In the genomic region with DNA sequence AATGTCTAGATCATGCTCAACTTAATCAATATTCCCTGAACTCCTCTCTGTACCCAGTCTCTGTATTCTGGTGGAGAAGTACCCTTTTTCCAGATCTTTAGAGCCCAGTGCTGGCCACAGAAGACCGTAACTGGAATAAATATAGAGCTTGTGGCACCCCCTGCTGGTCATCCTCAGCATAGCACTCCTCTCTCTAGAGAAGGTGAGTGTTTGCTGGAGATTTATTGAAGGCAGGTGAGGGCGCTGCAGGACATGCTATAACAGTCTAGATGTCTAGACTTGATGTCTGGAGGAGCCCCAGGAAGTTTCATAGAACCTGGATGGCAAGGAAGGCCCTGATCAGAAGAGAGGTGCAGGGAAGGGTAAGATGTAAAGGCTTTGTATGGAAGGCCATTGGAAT, we compare ENCODE assay signal across 7 mouse cellular contexts. TPM values are rescaled to one million over a fixed set of nuclear protein-coding genes. Genes with fewer than 3 reads are reported as not detected.
DNase-seq lines count a peak whose midpoint lies in the region; TF ChIP-seq lines count a peak whose summit lies in the region.

No protein-coding gene starts in this region.

- peaks cover 30% of the 10 kb centered on the region for H3K4me1 ChIP-seq in embryonic facial prominence, embryonic 10.5 days
- peaks cover 76% of the 10 kb centered on the region for H3K4me1 ChIP-seq in megakaryocyte, embryonic 14.5 days
- peaks cover 3% of the 10 kb centered on the region; the same call in 1 of the 2 replicates for H3K4me1 ChIP-seq in spleen, adult 2 months (ENCODE audit: control insufficient read depth, insufficient read depth, insufficient read length)

- intact Hi-C loops in heart, postnatal 36 days (cut with DNase I): loop anchor here (2.0 to 5.0 kb wide), 2 partner anchors 57 to 97 kb away; no protein-coding TSS in a partner anchor

- 9% methylated on average over 2 of the region's 2 CpGs for WGBS in embryonic facial prominence, embryonic 10.5 days
- 3% methylated on average over 2 of the region's 2 CpGs for WGBS in spleen, adult 2 months

- H3K9me3 ChIP-seq in embryonic facial prominence, embryonic 10.5 days: no peaks in the 10 kb centered on the region
- H3K9me3 ChIP-seq in megakaryocyte, embryonic 14.5 days: no peaks in the 10 kb centered on the region

- H3K36me3 ChIP-seq in embryonic facial prominence, embryonic 10.5 days (replicated peaks): no peaks in the 10 kb centered on the region
- no peaks in the 10 kb centered on the region for H3K36me3 ChIP-seq in megakaryocyte, embryonic 14.5 days (replicated peaks; ENCODE audit: low read length)
- H3K36me3 ChIP-seq in spleen, adult 2 months (ENCODE audit: control insufficient read depth, insufficient read depth, low read length): no peaks in the 10 kb centered on the region

- H3K27me3 ChIP-seq in embryonic facial prominence, embryonic 10.5 days (replicated peaks; ENCODE audit: low read depth, poor library complexity, severe bottlenecking): no peaks in the 10 kb centered on the region
- no peaks in the 10 kb centered on the region for H3K27me3 ChIP-seq in megakaryocyte, embryonic 14.5 days (replicated peaks)
- no peaks in the 10 kb centered on the region for H3K27me3 ChIP-seq in spleen, adult 2 months (ENCODE audit: control insufficient read depth, insufficient read depth, low read length)

- TF ChIP-seq CTCF in spleen, adult 2 months (IDR thresholded peaks at IDR 0.05; ENCODE audit: extremely low read depth, insufficient read depth, insufficient read length, insufficient replicate concordance): peak; percentile 82; the same call in 1 of the 2 replicates

- TF ChIP-seq POLR2A in spleen, adult 2 months (IDR thresholded peaks at IDR 0.05; ENCODE audit: low read depth, low read length): no peak

- H3K27ac ChIP-seq in embryonic facial prominence, embryonic 10.5 days (replicated peaks): no peak overlapping the region; the same call in 1 of the 2 replicates
- H3K27ac ChIP-seq in spleen, adult 2 months (ENCODE audit: insufficient read depth, low read length): no peak overlapping the region

- peak; percentile 74 for DNase-seq in MEL-GATA-1-ER (ENCODE audit: extremely low read depth, low read depth)
- peak; percentile 84 for DNase-seq in adrenal gland, postnatal 25 days
- DNase-seq in embryonic facial prominence, embryonic 10.5 days (ENCODE audit: low spot score): peak; percentile 87
- peak; percentile 85 to 92 for DNase-seq in heart, postnatal 36 days
- peak; percentile 90 for DNase-seq in left cerebral cortex, adult 11 months (ENCODE audit: low spot score)
- DNase-seq in spleen, adult 2 months (ENCODE audit: low read depth in 1 of 2, low spot score in 2 of 2): peak; percentile 74 to 87

- H3K4me3 ChIP-seq in embryonic facial prominence, embryonic 10.5 days: no peak overlapping the region
- H3K4me3 ChIP-seq in megakaryocyte, embryonic 14.5 days (replicated peaks): peak overlapping the region; percentile 3
- no peak overlapping the region for H3K4me3 ChIP-seq in spleen, adult 2 months (ENCODE audit: extremely low read depth, insufficient read depth, insufficient read length)

RNA-seq across cellular contexts. Expression of a gene that starts 16.8 kb away (rescaled TPM):
- 112 and 128 TPM in 2 replicates for total RNA-seq in adrenal gland, postnatal 25 days (2021)
- polyA plus RNA-seq in embryonic facial prominence, embryonic 10.5 days (2016; fragmentation: Nextera tagmentation; extraction: Ambion mirVana): 60.0 and 69.9 TPM in 2 replicates
- 10 to 100 TPM; 75.5 to 80.0 TPM for total RNA-seq in heart, postnatal 36 days (2021)
- 20.7 and 115 TPM in 2 replicates for polyA plus RNA-seq in megakaryocyte, embryonic 14.5 days (2012; ENCODE audit: insufficient read depth, low replicate concordance)
- 35.1 and 46.5 TPM in 2 replicates for polyA plus RNA-seq in spleen, adult 2 months (2012; rRNA removed)

RNA-seq across cellular contexts. Expression of a gene that starts 38.7 kb away (rescaled TPM):
- total RNA-seq in adrenal gland, postnatal 25 days (2021): 6.9 TPM in 2 replicates
- 4.7 and 5.7 TPM in 2 replicates for polyA plus RNA-seq in embryonic facial prominence, embryonic 10.5 days (2016; fragmentation: Nextera tagmentation; extraction: Ambion mirVana)
- total RNA-seq in heart, postnatal 36 days (2021): 10 to 100 TPM; 24.7 to 32.1 TPM
- polyA plus RNA-seq in megakaryocyte, embryonic 14.5 days (2012; ENCODE audit: insufficient read depth, low replicate concordance): 3.3 and 17.4 TPM in 2 replicates
- polyA plus RNA-seq in spleen, adult 2 months (2012; rRNA removed): 2.6 and 4.6 TPM in 2 replicates

RNA-seq across cellular contexts. Expression of a gene that starts 49.4 kb away (rescaled TPM):
- 8.9 and 12.1 TPM in 2 replicates for total RNA-seq in adrenal gland, postnatal 25 days (2021)
- polyA plus RNA-seq in embryonic facial prominence, embryonic 10.5 days (2016; fragmentation: Nextera tagmentation; extraction: Ambion mirVana): 1.8 and 2.2 TPM in 2 replicates
- total RNA-seq in heart, postnatal 36 days (2021): 10 to 100 TPM; 14.3 to 15.8 TPM
- polyA plus RNA-seq in megakaryocyte, embryonic 14.5 days (2012; ENCODE audit: insufficient read depth, low replicate concordance): 43.5 and 60.3 TPM in 2 replicates
- polyA plus RNA-seq in spleen, adult 2 months (2012; rRNA removed): 33.1 and 48.3 TPM in 2 replicates

Comparison
In these comparisons a context has a peak if more than half of its experiments do, and no peak if none do; other contexts are left out.
1. RNA of a gene that starts 49.4 kb away (polyA plus RNA-seq): 43.5 to 60.3 TPM in megakaryocyte, embryonic 14.5 days and 33.1 to 48.3 TPM in spleen, adult 2 months; 1.8 to 2.2 TPM in embryonic facial prominence, embryonic 10.5 days; every median in the first group is over 10 times any median in the second.
2. Peak in every context shown above with its lines, with median percentiles within 50 percentile points of each other: DNase-seq.